Mouse (Mus musculus) thymus, postnatal 36 days (tissue): ENCODE results near the gene Ubfd1.
A peak's percentile ranks its signal among the peaks of the same experiment; 100 is the strongest.
"Not testable (repeated sequence)": the region's sequence is repeated elsewhere in the genome, so short reads cannot be mapped to it uniquely, and the experiment has no call there.

ENCODE experiments used
- DNase-seq, 2 experiments: peaks; one replicate each; pipeline ENCODE4 v3.0.0; 2022; ENCODE audit warnings: mixed read lengths in 2 of 2

The Ubfd1 gene

GRCm38 (mm10) chr7:122087195-122087982 lies 20.4 kb downstream of the Ubfd1 start:
- no peak for DNase-seq

- no peak for DNase-seq
These were observed 27.8 kb downstream of the Ubfd1 start for GRCm38 (mm10) chr7:122094564-122095330.

GRCm38 (mm10) chr7:122098009-122098408 lies 31.0 kb downstream of the Ubfd1 start:
- no peak for DNase-seq

DNA sequence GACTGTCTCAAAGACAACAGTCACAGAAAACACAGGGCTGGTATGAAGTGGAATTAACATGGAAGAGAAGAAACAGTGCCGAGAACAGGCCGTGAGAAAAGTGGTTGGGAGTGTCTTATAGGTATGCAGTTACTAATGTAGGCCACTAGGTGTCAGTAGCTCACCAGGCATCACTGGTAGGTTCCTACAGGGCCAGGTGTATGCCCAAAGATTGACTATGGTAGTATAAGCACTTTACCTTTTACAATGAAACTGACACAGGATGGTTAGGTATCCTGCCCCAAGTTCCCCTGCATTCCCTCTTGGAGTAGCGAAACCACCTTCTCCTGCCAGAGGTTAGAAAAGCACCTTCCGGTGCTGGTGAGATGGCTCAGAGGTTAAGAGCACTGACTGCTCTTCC lies 32.2 kb downstream of the Ubfd1 start:
- DNase-seq: peak; percentile 28 to 30

GRCm38 (mm10) chr7:122101014-122101746 lies 34.2 kb downstream of the Ubfd1 start:
- DNase-seq: not testable (repeated sequence)

DNA sequence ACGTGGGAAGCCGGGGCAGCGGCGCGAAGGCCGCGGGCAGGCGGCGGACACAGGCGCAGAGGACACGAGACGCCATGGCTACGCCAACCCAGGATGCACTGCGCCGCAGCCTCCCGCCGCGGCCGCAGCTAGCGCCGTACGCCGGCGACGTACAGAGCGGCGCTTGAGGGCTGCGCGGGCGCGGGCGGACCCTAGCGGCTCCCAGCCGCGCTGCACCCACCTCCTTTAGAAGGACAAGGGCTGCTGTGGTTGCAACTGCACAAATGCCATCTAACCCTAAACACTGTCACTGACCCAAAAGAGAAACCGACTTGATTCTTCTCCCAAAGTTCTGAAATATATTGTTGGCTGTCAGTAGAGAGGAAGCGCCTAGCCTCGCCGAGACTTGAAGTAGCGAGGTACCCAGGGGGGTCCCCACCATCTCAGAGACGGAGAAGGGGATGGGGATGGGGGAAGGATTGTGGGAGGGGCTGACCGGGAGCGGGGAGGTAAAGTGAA lies 34.8 kb downstream of the Ubfd1 start, which contains the start of gene Ndufab1:
Gene Ndufab1 (minus strand): TSS at position 140 of the 498 bp plus-strand sequence.
- peak; percentile 82 to 85 for DNase-seq

GRCm38 (mm10) chr7:122108206-122108605 lies 41.2 kb downstream of the Ubfd1 start:
- no peak for DNase-seq

- no peak for DNase-seq
These were observed 56.5 kb downstream of the Ubfd1 start for GRCm38 (mm10) chr7:122123518-122123917.

GRCm38 (mm10) chr7:122125636-122126035 lies 58.7 kb downstream of the Ubfd1 start:
- DNase-seq: no peak

DNA sequence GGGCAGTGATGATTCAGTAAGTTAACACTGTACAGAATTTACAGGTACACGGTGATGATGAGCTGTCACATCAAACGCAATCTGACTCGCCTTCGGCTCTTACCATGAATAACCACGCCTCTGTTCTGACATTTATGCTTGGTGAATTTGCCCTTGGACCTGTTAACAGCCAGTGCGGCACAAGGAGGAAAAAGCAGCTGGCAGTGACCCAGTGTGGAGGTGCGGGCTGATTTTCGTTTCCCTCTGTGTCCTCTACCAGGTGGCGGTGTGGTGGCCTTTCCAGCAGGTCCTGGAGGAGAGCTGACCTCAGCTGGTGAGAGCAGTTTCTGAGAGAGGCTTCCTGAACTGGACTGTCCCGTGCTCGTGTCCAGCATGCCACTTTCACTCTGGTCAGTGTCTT lies 60.0 kb downstream of the Ubfd1 start:
- no peak for DNase-seq
